Mouse (Mus musculus): ENCODE measurements at regions not wholly inside any gene's neighbourhood (a gene's known extent, or its start where the extent isn't known, plus 50 kb on each side); places are given as distances from the start of the nearest gene placed in this dataset.

DNA sequence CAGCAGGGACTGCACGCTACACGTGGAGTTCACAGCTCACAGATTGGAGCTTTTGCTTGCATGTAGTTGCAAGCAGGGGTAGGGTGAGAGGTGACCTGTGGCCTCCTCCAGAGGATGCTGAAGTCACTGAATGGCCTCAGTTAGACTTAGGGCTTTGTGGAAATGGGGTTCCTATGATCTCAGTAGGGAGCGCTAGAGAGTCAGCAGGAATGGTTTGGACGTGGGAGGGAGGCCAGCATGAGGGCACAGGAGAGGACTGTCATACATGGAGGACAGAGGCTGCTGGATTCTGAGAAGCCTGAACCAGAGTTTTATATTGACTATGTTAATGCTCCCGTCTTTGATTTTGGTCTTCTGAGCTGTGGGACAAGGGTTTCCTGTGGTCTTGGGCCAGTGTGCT lies 85.5 kb downstream of the Cryaa start:
- TF ChIP-seq CTCF (IDR thresholded peaks at IDR 0.05; ENCODE audit: insufficient read depth, low read length) = peak; percentile 60
- no peak for TF ChIP-seq POLR2A (IDR thresholded peaks at IDR 0.05; ENCODE audit: borderline replicate concordance, extremely low read depth, low read depth, low read length)

Measured in lung, adult 2 months (tissue).